In genomic region chr2:144164986-144165821, GRCm38 (mm10) we compare ENCODE assay signal across 8 mouse cellular contexts.
DNase-seq lines count a peak whose midpoint lies in the region; ATAC-seq and TF ChIP-seq lines count a peak whose summit lies in the region.

No protein-coding gene starts in this region.

- no peaks in the 10 kb centered on the region for H3K27me3 ChIP-seq in embryonic facial prominence, embryonic 15.5 days
- peaks cover 9% of the 10 kb centered on the region; the same call in 1 of the 2 replicates for H3K27me3 ChIP-seq in heart, embryonic 10.5 days (ENCODE audit: insufficient read depth, poor library complexity, severe bottlenecking)
- H3K27me3 ChIP-seq in kidney, embryonic 14.5 days (ENCODE audit: control insufficient read depth, insufficient read depth, low read length): no peaks in the 10 kb centered on the region
- no peaks in the 10 kb centered on the region for H3K27me3 ChIP-seq in midbrain, postnatal 0 days (ENCODE audit: insufficient read depth, low read length)

- peak overlapping the region; percentile 65 for H3K9ac ChIP-seq in embryonic facial prominence, embryonic 15.5 days
- peak overlapping the region; percentile 72 for H3K9ac ChIP-seq in kidney, embryonic 14.5 days (ENCODE audit: low read depth, low read length)
- H3K9ac ChIP-seq in midbrain, postnatal 0 days (replicated peaks; ENCODE audit: low read length, poor library complexity, severe bottlenecking): peak overlapping the region; percentile 92

- H3K4me2 ChIP-seq in embryonic facial prominence, embryonic 15.5 days (replicated peaks): peak overlapping the region; percentile 69
- H3K4me2 ChIP-seq in kidney, embryonic 14.5 days (replicated peaks; ENCODE audit: low read depth, low read length): peak overlapping the region; percentile 90
- peak overlapping the region; percentile 83 for H3K4me2 ChIP-seq in midbrain, postnatal 0 days (ENCODE audit: low read depth, low read length, poor library complexity, severe bottlenecking)

- no peak for TF ChIP-seq CTCF in midbrain, postnatal 0 days (IDR thresholded peaks at IDR 0.05)

- under 1% methylated on average over 37 of the region's 37 CpGs for WGBS in embryonic facial prominence, embryonic 15.5 days
- WGBS in heart, embryonic 10.5 days: under 1% methylated on average over 36 of the region's 37 CpGs
- WGBS in kidney, embryonic 14.5 days: under 1% methylated on average over 37 of the region's 37 CpGs
- WGBS in midbrain, postnatal 0 days: 1% methylated on average over 36 of the region's 37 CpGs

- peak; percentile 96 for DNase-seq in 3134 (ENCODE audit: extremely low read depth, insufficient read length, low spot score)
- peak; percentile 78 for DNase-seq in adrenal gland, postnatal 25 days
- DNase-seq in heart, embryonic 10.5 days (ENCODE audit: low spot score): peak; percentile 93
- DNase-seq in liver: peak; percentile 65
- DNase-seq in midbrain, postnatal 0 days (ENCODE audit: low spot score): peak; percentile 81
- peak; percentile 31 to 54 for DNase-seq in spleen, postnatal 10 days (ENCODE audit: low spot score in 2 of 2)

- peak; percentile 81 for ATAC-seq in embryonic facial prominence, embryonic 15.5 days (ENCODE audit: insufficient number of reproducible peaks, low FRiP score, low TSS enrichment, low read depth)
- ATAC-seq in kidney, embryonic 14.5 days (ENCODE audit: low FRiP score, low TSS enrichment): peak; percentile 63
- peak; percentile 81 for ATAC-seq in midbrain, postnatal 0 days (ENCODE audit: low FRiP score)

- peak overlapping the region; percentile 64 for H3K4me3 ChIP-seq in embryonic facial prominence, embryonic 15.5 days (replicated peaks)
- H3K4me3 ChIP-seq in heart, embryonic 10.5 days: peak overlapping the region; percentile 70
- peak overlapping the region; percentile 76 for H3K4me3 ChIP-seq in kidney, embryonic 14.5 days (ENCODE audit: low read length)
- H3K4me3 ChIP-seq in midbrain, postnatal 0 days (ENCODE audit: low read depth, low read length): peak overlapping the region; percentile 62

- H3K36me3 ChIP-seq in embryonic facial prominence, embryonic 15.5 days: no peaks in the 10 kb centered on the region
- H3K36me3 ChIP-seq in heart, embryonic 10.5 days: no peaks in the 10 kb centered on the region
- H3K36me3 ChIP-seq in kidney, embryonic 14.5 days (ENCODE audit: control insufficient read depth, insufficient read depth, low read length): no peaks in the 10 kb centered on the region
- H3K36me3 ChIP-seq in midbrain, postnatal 0 days (ENCODE audit: insufficient read depth, low read length): no peaks in the 10 kb centered on the region

- peaks cover 64% of the 10 kb centered on the region for H3K4me1 ChIP-seq in embryonic facial prominence, embryonic 15.5 days
- H3K4me1 ChIP-seq in heart, embryonic 10.5 days: peaks cover 40% of the 10 kb centered on the region
- peaks cover 38% of the 10 kb centered on the region for H3K4me1 ChIP-seq in kidney, embryonic 14.5 days (ENCODE audit: control insufficient read depth, insufficient read depth, low read length)
- peaks cover 14% of the 10 kb centered on the region; the same call in 1 of the 2 replicates for H3K4me1 ChIP-seq in midbrain, postnatal 0 days (ENCODE audit: insufficient read depth, low read length)

- no peaks in the 10 kb centered on the region for H3K9me3 ChIP-seq in embryonic facial prominence, embryonic 15.5 days (replicated peaks)
- H3K9me3 ChIP-seq in heart, embryonic 10.5 days: no peaks in the 10 kb centered on the region
- H3K9me3 ChIP-seq in kidney, embryonic 14.5 days (ENCODE audit: control insufficient read depth, low read length): no peaks in the 10 kb centered on the region
- H3K9me3 ChIP-seq in midbrain, postnatal 0 days (ENCODE audit: low read length): no peaks in the 10 kb centered on the region

- peak overlapping the region; percentile 99 for H3K27ac ChIP-seq in embryonic facial prominence, embryonic 15.5 days (replicated peaks)
- peak overlapping the region; percentile 93 for H3K27ac ChIP-seq in heart, embryonic 10.5 days
- peak overlapping the region; percentile 93 for H3K27ac ChIP-seq in kidney, embryonic 14.5 days (ENCODE audit: low read depth, low read length)
- H3K27ac ChIP-seq in midbrain, postnatal 0 days (ENCODE audit: low read depth, low read length): peak overlapping the region; percentile 96

Comparison
In these comparisons a context has a peak if more than half of its experiments do, and no peak if none do; other contexts are left out.
1. Peak in every context shown above with its lines: DNase-seq, ATAC-seq, H3K4me3 ChIP-seq and H3K27ac ChIP-seq.
2. DNase-seq: peak in every context shown above with its lines; median percentile 96 in 3134; 93 in heart, embryonic 10.5 days; 81 in midbrain, postnatal 0 days; 78 in adrenal gland, postnatal 25 days; 65 in liver; 42 in spleen, postnatal 10 days.